Mouse (Mus musculus) T-helper 1 cell (primary cell): Measurements from ENCODE around the gene Mfsd4a.

Source experiments
- in situ Hi-C: fragments of 300-600 bp; cut with MboI, MseI; formaldehyde crosslinking; loops from one replicate; pipeline ENCODE4 v1.15.1; 2025; ENCODE audit warnings: high pct_unique_total_duplicates

Mfsd4a gene

DNA sequence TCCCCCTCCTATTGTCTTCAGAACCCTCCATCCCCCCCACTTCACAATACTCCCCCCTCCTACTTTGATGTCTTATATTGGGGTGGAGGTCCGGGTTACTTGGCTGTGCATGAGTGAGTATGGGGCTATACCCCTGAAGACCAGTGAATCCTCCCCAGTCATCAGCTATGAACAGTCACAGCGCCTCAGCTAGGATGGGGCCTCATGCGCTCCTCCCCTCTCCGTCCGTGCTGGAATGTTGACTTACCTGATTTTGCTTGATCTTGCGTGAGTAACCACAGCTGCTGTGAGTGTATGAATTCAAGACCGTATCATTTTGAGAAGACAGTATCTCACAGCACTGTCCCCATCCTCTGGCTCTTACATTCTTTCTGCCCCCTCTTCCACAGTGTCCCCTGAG is 48.0 kb downstream of the Mfsd4a start:
- in situ Hi-C loops: no loop called here

DNA sequence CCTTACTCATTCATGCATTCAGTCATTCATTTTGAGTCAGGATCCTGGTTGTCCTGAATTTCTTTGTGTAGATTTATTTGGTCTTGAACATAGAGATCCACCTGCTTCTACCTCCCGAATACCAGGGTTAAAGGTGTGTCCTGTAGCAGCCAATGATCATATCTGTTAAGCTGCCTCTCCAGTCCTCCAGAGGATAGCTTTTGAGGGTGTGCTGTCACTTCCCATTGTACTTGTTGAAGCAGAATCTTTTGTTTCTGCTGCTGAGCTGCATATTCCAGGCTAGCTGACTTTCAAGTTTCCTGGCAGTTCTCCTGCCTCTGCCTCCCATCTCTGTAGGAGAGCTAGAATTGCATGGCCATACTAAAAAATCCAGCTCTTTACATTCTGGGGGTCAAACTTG is 51.2 kb downstream of the Mfsd4a start:
- in situ Hi-C loops: no loop called here

- in situ Hi-C loops: no loop called here
Observed at GRCm38 (mm10) chr1:132014800-132015199, 53.1 kb downstream of the Mfsd4a start.

DNA sequence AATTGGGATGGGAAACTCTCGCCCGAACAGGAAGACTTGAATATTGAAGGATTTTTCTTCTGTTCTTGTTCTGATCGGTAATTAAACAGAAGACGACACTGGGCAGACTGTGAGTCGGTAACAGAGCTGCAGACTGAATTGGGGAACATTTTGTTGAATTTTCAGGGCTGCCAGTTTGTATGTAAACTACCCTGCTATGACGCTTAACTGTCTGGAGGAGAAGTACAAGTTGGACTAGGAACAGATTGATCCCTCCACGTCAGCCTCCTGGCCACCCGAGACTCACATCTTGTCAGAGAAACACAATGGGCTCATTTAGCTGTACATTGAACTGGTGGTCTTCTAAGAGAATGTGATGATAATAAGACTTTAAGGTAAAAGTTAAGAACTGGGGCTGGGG is 55.0 kb downstream of the Mfsd4a start:
- in situ Hi-C loops: no loop called here

DNA sequence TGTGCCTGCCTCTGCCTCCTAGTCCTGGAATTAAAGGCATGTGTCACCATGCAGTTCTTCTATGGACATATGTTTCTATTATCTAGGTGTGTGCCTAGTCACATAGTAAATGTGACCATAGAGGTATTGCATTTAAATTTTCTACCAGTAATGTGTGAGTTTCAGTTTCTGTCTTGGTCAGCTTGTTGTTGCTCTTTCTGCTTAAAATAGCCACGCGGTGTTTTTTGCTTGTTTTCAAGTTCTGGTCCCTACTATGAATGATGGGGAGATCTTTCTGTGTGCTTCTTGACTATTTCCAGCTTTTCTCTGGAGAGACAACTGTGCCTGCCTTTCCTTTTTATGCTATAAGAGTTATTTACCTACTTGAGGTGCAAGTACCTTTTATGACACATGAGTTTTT is 56.1 kb downstream of the Mfsd4a start:
- in situ Hi-C loops: no loop called here

DNA sequence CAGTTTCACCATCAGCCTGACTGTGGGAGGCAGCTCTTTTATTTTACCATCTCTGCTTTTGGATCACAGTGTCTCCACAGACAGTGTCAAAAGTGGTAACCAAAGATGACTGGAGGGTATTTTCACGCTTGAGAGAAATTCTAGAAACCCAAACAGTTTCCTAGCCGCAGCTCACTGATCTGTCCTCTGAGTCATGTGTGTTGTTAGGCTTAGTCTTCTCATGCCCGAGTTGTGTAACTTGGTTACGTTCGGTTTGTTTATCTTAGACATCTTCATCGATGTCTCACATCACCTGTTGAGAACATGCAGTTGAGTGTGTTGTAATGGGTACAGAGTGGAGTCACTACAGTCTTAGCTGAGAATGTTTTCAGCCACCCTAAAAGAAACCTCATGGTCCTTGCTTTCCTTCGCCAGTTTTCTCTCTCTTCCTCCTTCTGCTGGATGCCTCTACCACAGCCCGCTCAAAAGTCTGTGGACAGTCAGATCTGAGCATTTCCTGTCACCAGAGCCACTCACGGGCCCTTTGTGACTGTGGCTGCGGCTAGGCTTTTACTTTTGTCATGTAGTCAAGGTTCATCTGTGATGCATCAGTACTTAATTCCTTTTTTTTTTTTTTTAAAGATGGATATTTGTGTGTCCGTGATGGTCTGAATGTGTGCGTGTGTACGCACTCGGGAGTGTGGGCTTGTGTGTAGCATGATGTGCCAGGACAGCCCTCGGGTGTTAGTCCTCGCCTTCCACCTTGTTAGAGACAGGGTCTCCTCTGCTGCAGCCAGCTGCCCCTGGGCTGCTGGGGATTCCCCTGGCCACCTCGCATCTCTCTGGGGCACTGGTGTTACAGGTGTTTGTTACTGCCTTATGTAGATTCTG is 57.0 kb downstream of the Mfsd4a start:
- in situ Hi-C loops: no loop called here

DNA sequence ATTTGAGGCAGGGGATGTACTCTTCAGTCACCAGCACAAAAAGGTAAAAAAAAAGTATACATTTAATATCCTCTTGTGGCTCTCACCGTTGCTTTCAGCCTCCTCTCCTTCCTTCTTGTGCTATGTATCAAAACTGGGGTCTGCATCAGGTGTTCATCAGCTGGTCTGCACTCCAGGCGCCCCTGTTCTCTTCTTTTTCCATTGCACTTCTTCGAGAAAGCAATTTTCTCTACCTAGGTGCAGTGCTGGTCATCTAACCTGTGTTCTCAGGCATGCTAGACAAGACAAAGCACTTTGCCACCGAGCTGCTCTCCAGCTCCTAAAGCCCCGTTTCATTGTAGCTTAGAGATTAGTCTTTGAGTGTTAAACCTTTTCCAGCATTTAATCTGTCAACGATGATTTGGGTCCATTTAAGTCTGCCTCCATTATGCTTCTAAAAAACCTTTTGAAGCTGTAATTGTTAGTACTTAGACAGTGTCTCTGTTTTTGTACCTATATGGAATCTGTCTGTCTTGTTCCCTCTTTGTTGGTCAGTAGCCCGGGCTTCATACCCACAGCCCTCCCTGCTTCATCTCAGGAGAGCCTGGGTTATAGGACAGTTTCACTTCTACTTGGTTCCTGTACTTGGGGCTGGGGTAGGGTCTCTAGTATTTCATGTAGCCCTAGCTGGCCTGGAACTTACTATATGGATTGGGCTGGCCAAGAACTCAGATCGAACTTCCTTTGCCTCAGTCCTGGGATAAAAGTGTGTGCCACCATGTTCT is 58.8 kb downstream of the Mfsd4a start:
- in situ Hi-C loops: no loop called here

DNA sequence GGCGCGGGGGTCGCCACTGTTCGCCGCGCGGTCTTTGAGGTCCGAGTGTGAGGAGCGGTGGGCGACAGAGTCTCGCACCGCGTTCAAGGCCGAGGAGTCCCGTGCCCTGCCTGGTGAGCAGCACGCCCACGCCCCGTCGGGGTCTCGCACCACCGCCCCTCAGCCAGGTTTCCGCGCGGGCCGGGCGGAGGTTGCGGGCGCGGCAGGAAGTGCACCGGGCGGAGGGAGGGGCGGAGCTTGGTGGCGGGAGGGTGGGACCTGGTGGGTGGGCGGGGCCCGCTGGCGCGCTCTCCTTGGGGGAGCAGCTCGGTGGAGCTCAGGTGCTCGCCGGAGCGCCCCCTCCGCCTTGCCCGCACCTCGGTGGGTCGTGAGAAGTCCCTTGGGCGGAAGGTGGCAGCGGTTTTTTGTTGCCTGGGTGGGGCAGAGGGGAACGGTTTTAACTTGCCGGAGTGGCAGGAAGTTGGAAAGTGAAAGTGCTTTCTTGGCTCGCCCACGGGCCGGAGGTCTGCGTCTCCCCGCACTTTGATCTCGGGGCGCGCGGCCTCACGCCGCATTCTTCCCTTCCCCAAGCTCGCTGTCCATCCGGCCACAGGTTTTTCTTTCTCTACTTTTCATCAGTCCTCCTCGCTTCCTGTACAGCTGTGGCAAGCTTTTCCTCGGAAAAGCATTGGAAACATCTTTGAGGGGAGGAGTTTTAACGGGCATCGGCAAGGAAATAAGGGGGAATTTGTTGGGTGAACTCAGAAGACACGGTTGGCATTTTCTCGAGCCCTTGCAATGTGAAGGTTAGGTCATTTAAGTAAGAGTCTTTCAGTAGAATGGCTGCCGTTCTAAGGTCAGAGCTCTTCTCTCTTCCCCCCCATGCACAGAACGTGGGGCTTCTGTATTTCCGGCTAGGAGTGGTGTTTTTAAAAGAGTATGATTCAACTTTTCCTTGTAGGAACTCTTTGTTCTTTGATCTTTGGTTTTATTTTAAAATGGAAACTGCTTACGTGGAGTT is 59.7 kb downstream of the Mfsd4a start:
- in situ Hi-C loops: no loop called here

- in situ Hi-C loops: no loop called here
Observed at GRCm38 (mm10) chr1:132007282-132007815, 60.5 kb downstream of the Mfsd4a start, which contains the start of gene Elk4. Gene Elk4, plus strand, starts transcription at chr1:132007607.

DNA sequence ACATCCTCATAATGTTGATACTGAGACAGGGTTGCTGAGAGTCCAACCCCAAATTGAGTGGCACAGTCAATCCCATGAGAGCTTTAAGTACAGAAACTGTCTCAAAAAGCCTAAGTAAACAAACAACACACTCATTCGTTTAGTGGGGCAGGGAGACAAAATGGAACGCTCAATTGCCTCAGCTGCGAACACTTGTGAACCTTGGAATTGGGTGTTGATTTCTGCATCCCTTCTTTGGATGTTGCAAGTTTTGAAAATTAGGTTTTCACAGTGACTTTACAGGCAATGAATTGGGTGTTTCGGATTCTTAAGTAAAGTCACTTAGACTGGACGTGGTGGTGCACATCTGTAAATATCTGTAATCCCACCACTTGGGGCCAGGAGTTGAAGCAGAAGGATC is 61.1 kb downstream of the Mfsd4a start:
- in situ Hi-C loops: no loop called here

- in situ Hi-C loops: no loop called here
Observed at GRCm38 (mm10) chr1:132006046-132006445, 61.8 kb downstream of the Mfsd4a start.

- in situ Hi-C loops: no loop called here
Observed at GRCm38 (mm10) chr1:132005466-132005865, 62.4 kb downstream of the Mfsd4a start.

- in situ Hi-C loops: no loop called here
Observed at GRCm38 (mm10) chr1:132004574-132005180, 63.2 kb downstream of the Mfsd4a start.

DNA sequence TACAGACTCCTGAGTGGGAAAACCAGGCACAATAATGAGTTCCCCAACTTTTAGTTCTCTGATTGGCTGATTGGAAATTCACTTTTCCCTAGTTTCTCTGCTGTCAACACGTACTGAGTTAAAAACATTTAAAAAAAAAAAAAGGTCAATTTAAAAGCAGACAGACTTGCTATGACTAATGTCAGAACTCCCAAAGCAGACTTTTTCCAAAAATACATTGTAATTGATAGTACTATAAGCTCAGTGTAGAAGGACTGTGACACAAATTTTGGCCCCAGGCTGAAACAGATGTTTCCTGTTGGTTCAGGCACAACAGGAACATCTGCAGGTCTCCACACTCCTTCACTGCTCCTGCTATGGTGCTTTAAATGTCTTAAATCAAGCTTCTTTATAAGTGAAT is 64.0 kb downstream of the Mfsd4a start:
- in situ Hi-C loops: no loop called here

DNA sequence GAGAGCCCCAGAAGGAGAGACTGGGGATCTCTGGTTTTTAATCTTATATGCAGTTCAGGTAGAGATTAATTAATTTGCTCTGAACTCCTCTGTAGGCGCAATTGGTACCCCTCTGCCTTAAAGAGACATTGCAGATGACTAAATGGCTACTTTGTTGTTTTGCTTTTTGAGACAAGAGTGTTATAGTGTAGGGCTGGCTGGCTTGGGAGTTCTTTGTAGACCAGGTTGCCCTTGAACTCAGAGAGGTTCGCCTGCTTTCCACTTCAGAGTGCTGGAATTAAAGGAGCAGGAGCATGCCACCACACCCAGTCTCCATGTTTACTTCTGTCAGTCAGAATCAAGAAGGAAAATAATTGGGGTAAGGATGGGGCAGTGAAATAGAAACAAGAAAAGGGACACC is 64.8 kb downstream of the Mfsd4a start:
- in situ Hi-C loops: no loop called here

DNA sequence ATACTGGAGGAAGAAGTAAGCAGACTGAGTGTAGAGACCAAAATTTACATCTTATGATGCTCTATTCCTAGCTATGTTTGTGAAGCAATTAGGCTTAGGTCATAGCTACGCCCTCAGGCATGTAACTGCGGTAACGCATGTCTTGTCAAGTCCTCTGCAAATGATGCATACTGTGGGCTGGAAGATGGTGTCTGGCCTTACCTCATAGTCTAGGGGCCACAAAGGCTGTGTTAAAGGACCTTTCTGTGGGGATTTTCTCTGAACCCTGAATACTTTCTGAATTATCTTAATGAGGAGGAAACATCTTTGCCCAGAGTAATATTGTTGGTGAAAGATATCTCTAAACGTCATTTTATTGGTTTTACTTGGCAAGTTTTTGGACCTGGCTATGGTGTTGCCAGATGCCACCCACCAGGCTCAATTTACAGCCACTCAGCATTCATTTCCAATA is 66.0 kb downstream of the Mfsd4a start:
- in situ Hi-C loops: no loop called here

DNA sequence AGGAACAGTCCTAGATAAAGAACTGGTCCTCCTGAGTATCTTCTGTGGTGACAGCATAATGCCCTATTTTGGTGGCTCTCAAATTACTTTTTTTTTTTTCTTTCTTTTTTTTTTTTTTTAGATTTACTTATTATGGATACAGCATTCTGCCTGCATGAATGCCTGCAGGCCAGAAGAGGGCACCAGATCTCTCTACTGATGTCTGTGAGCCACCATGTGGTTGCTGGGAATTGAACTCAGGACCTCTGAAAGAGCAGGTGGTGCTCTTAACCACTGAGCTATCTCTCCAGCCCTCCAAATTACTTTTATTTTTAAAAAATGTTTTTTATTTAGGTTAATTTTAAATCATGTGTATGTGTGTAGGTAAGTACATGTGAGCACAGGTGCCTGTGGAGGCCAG is 67.4 kb downstream of the Mfsd4a start:
- in situ Hi-C loops: no loop called here

GRCm38 (mm10) chr1:131995062-131995461 is 72.8 kb downstream of the Mfsd4a start:
- in situ Hi-C loops: loop anchor here (5.0 kb wide), 1 partner anchor 52 kb away; no protein-coding TSS in a partner anchor

DNA sequence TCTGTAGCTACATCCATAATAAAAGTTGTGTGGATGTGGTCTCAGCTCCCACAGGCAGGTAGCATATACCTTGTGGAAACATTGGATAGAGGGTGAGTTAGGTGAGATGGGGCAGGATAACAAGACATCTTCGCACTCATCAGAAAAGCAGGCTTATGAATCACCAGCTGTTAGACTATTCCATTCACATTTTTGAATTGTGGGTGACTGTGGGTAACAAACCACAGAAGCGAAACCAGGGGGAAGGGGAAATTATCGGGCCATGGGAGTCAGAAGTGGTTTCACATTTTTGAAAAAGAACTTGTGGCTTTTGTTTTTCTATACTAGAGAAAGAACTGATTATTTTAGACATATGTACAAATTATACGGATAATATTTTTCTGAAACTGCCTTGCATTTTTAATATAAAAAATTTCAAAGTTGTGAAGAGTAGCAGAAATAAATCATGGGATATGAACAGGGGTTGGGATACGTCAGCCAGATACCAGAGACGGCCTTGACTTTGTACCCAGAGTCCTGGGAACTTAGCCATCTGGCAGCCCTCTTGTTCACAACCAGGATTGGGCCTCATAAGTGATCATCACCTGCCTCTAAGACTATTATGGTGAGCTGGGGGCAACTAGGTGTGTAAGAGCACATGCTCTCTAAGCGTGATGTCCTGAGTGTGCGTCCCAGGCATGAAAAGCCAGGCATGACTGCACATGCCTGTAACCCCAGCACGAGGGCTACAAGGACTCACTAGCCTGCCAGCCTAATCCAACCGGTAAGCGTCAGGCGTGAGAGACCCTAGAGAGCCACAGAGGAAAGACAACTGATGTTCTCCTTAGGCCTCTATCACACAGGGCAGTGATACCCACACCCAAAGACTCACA is 74.5 kb downstream of the Mfsd4a start:
- in situ Hi-C loops: no loop called here

DNA sequence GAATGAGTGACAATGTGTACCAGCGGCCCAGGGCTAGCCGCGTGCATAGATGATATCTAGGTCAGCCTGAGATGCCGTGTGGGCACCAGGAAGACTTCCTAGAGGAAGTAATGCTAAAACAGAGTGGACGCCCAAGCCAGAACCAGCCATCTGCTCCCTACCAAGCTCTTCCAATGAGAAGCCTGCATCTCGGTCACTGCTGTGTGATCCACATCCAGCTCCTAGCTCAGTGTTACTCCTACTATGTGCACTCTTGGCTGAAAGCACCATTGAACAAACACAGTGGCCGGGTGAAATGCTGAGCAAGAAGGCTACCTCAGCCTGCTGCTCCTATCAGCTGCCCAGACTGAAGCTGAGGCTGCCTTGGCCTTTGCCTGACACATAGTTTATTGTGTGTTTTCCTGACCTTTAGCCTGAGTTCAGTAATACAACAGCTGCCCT is 75.3 kb downstream of the Mfsd4a start:
- in situ Hi-C loops: no loop called here
